Mouse (Mus musculus): ENCODE data around the gene Trub1. TPM values are rescaled to one million over a fixed set of nuclear protein-coding genes. Genes with fewer than 3 reads are reported as not detected.
A peak's percentile ranks its signal among the peaks of the same experiment; 100 is the strongest.

The Trub1 gene
- 1 to 10 TPM; 2.1 to 6.7 (median 5.4) TPM for total RNA-seq (2022)

DNA sequence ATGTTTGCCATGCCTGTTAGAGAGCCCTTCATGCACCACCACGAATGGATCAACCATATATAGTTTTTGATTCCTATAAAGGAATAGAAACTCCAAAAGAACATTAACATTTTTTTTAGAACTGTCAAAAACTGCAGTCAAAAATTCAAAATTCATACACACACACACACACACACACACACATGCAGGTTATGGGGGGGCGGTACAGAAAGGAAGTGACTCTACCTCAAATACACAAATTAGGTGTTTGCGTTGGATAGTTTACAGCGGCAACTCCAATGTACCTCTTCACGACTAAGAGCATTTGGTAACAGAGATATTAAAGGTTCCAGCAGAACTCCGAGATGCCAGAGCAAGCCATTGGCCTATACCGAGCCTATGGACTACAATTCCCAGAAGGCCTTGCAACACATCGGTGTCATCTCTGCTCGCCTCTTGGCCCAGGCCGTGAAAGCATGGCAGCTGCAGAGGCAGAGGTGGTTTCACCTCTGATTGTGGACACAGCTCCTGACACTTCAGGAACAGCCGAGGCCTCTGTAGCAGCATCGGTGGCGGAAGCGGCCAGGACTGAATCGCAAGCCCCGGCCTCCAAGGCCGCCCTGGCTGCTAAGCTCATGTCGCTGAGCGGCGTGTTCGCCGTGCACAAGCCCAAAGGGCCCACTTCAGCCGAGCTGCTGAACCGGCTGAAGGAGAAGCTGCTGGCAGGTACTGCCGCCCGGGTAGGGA, at the start of gene Trub1:
TSS of gene Trub1 (plus strand) at position 421 of the 726 bp plus-strand sequence.
- peak; percentile 85 for DNase-seq (ENCODE audit: low spot score)

DNA sequence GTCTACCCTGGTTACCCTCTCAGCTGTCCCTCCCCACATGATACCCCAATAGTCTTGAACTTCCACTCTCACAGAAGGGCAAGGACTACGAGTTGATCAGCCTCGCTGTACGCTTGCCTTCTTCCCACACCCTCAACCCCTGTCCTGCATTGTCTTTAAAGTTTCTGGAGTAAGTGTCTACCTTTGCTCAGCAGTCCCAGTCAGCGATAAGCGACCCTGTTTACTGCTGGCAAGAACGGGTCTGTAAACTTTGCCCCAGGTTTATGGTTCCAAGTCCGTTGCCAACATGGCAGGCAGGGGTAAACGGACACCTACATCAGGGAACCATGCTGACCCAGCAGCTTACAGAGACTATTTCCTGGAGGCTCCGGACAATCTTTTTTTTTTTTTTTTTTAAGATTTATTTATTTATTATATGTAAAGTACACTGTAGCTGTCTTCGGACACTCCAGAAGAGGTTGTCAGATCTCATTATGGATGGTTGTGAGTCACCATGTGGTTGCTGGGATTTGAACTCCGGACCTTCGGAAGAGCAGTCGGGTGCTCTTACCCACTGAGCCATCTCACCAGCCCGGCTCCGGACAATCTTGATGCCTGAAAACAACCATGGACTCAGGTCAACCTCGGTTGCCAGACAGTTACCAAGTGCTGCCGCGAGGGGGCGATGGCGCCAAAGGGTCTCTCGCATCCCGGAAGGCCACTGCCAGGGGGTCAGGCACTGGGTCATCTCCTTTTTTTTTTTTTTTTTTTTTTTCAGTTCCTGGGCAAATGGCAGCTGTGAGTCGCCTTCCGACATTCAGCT, 48.8 kb upstream of the Trub1 start:
- peak; percentile 80 for DNase-seq (ENCODE audit: low spot score)

DNA sequence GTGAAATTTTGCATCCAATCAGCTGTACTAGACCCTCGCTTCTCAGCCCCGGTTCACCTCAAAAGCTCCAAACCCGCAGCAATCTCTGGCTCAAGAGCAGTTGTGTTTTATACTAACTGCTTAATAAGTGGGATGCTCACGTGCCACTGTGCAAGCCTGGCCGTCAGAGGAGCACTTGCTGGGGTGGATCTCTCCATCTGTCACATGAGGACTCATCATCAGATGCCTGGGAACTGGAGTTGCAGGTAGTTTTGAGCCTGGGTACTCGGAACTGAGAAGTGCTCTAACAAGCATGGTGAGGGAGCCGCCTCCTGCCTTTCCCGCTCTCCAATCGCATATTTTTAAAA, 48.2 kb upstream of the Trub1 start:
- no peak for DNase-seq (ENCODE audit: low spot score)

DNA sequence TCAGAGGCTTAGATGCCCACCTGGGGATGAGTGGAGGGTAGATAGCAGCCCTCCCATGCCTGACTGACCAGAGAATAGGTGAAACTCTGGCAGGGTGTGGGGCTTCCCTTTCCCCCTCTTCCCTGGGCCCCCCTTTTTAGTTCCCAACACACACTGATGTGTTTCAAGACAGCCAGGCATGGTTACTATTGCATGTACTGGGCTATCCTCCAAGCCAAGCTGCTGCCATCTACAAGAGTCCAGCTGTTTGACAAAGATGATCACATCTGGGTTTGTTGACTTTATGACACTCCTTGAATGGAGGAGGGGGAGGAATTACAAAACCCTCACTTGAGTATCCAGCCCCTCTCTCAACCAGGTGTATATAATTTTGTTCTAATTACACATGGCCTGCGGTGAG, 44.8 kb upstream of the Trub1 start:
- no peak for DNase-seq (ENCODE audit: low spot score)

DNA sequence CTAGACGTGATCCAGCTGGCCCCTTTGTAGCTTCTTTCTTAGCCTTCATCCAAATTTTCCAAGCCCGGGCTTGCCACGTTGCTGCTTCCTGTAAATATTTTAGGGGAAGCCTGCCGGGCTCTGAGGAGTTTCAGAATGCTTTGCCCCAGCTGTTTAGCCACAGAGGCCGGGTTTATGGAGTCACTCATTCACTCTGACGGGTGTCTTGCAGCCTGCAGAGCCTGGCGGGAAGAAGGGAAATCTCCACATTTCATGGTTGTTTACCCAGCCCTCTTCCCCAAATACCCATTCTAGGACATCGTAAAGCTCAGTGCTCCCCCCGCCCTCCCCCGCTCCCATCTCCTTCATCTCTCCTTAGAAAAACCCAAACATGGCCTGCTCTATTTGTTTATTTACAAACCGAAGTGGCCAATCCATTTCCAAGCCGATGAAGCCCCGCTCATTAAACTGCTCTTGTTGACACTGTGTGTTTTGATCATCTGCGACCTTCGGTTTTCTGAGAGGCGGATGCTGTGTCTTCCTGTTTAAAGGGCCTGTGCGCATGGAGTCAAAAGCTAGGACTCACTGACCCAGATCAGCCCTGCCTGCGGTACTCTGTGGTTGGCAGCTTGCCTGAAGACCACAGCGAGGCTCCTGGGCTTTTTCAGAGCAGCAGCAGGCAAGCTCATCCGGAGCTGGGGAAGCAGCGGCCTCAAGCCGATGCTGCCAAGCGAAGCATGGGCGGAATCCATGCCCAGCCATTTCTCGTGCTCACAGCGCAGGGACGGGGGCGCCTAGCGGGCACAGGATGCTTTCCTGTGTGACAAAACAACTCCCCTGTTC, 41.1 kb upstream of the Trub1 start:
- peak; percentile 72 for DNase-seq (ENCODE audit: low spot score)

DNA sequence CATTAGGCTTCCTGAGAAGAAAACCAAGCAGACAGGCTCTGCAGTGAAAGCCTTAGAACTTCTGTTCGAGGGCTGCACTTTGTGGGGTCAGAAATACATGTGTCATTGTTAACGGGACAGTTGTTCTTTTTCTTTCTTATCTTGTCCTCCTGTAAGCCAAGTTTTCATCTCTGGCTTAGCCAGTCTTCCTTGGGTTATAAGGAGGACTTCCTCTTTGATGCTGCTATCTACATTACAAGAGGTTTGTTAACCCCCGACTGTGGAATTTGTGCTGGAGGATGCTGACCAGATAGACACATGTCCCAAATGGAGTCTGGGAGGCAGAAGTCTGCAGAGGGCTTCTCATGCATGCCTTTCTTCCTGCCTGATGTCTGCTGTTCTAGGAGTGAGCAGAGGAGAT, 39.5 kb upstream of the Trub1 start:
- no peak for DNase-seq (ENCODE audit: low spot score)

DNA sequence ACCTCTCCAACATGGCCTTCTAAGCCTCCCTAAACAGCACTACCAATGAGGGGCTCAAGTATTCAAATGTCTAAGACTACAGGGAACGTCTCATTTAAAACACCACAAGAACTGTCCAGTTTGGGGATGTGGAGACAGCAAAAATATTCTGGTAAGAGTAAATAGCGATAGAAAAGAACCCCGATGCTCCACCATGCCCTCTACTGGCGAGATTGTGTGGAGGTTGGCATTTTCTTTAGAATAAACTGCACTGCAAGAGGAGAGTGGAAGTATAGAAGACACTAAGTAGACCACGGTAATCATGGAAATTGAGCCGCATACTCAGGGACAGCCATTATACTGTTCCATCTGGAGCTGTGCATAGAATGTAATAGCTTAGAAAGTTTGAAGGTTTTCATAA, 38.8 kb upstream of the Trub1 start:
- no peak for DNase-seq (ENCODE audit: low spot score)

DNA sequence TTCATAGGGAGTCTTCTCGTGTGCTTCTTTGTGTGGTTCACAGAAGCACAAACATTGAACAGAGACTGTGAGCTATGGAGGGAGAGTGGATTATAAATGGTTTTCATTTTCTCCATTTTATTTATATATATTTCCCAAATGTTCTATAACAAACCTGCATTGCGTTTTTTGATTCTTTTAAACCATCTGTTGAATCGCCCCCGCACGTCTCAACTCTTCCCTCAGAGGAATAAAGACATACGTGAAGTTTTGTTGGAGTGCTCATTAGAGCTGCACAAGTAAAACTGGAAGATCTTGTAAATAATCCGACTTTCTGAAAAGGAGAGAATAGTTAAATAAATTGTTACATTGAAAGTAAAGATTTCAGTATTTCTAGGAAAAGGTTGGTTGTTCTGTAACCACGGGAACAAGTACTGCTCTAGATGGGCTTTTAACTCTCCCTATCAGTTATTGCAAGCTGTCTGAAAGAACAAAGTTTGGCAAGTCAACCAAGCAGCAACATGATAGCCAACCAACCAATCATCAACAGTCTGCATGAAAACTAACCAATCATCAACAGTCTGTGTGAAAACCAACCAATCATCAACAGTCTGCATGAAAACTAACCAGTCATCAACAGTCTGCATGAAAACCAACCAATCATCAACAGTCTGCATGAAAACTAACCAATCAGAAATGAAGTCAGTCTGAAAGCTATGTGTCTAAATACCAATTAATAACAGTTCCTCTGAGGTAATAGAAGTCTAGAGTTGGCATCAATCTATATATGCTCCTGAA, 37.5 kb upstream of the Trub1 start:
- DNase-seq (ENCODE audit: low spot score), result no peak

DNA sequence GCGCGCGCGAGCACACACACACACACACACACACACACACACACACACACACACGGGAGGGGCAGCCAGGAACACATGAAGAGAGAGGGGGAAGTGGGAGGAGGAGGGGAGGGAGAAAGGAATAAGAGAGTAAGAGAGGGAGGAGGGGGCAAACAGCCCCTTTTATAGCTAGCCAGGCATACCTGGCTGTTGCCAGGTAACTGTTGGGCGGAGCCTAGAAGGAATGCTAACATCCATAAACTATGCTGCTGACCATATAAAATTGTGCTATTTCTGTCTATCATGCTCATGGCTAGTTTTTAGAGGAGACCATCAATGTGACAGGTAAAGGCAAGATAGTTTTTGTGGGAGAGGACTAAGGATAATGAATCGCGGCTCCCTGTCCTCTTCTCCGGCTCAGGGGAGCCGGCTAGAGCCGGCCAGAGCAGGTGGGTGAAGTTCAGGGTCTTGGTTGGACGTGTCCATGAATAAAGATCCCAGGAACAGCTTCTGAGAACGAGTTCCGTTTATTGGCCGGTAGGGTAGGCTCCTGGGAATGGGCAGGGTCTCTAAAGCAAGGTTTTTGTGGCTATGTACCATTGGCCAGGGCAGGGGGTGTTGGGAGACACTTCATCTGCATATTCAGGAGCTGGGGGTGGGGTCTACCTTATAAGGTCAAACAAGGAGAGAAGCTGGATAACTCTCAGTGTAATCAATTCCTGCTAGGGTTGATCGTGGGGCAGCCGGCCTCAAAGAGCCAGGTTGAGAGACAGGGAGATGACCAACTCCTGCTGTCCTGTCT, 34.7 kb upstream of the Trub1 start:
- no peak for DNase-seq (ENCODE audit: low spot score)

DNA sequence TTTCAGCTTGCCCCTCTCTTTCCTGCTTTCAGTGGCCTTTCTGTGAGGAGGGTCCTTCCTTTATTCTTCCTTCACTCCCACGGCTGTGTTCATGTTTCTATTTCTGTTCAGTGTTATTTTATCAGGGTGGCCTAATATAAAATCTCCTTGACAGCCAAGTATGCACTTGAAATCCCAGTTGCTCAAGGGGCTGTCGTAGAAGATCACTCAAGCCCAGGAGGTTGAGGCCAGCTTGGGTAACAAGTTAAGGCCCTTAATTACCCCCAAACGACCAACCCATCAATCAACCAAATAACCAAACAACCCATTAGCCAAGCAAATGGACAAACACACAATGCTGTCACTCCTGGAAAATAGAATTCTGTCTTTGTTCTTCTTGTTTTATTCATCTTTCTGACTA, 29.3 kb upstream of the Trub1 start:
- no peak for DNase-seq (ENCODE audit: low spot score)

DNA sequence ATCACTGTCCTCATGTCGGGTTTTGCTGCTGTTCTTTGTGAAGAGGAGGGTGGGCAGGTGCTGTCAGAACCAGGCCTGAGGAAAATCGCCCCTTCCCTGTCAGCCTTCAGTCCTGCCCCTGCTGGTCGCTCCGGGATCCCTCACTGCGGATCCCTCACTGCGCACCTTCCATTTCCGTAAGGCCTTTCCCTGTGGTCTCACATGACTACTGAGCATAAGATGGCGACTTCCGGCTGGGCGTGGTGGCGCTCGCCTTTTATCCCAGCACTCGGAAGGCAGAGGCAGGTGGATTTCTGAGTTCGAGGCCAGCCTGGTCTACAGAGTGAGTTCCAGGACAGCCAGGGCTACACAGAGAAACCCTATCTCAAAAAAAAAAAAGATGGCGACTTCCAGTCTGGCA, 27.4 kb upstream of the Trub1 start:
- no peak for DNase-seq (ENCODE audit: low spot score)

DNA sequence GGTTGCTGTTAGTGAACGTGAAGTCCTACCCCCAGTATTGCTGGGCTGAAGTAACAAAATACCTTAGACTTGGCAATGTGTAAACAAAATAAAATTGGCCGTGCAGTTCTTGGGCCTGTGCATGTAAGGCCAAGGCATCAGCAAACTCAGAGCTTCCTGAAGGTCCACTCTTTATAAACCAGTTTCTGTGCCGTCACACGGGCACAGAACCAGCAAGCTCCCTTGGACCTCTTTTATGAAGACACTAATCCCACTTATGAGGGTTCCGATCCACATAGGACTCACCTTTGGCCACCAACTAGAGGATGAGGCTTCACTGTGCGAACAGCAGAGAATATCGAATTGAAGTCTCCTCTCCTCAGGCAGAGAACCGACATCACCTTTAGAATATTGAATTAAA, 25.9 kb upstream of the Trub1 start:
- no peak for DNase-seq (ENCODE audit: low spot score)

DNA sequence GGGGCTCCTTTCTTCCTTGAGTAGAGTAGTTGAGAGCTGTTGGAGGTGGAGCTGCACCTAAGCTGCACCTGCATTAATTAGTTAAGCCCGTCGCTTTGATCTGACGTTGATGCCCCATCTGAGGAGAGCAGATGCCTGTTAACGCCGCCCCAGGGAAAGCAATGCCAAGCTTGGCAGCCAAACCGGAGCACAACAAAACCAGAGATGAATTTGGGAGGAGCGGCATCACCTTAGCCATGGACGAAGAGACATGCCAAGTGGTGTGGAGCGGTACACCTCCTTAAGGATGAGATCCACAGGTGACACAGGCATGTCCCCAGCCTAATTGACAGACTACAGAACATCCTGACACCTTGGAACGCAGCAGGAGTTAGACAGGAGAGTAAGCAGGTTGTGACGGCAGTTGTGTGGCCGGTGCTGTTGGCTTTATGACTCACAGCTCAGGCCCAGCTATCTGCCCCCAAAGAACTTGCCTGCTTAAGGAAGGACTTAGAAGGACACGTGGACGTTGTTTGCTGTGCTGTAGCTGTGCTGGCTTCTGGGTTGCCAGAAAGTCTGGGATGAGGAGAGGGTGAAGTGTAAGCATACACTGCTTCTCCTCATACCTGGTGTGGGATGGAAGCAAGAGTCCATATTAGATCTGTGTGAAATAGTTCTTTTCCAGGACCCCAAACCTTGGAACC, 24.8 kb upstream of the Trub1 start:
- DNase-seq (ENCODE audit: low spot score), result no peak

DNA sequence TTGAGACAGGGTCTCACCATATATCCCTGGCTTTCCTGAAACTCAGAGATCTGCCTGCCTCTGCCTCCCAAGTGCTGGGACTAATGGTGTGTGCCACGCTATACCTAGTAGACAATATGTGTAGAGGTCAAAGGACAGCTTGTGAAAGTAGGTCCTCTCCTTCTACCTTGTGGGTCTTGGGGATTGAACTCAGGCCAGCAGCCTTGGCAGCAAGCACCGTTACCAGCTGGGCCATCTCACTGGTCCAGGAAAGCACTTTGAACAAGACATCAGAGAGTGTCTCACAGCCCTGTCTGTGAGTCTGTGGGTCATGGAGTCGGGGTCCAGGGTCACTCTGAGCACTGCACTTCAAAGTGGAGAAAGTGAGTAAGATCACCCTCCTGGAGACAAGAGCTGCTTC, 24.1 kb upstream of the Trub1 start:
- DNase-seq (ENCODE audit: low spot score), result no peak

DNA sequence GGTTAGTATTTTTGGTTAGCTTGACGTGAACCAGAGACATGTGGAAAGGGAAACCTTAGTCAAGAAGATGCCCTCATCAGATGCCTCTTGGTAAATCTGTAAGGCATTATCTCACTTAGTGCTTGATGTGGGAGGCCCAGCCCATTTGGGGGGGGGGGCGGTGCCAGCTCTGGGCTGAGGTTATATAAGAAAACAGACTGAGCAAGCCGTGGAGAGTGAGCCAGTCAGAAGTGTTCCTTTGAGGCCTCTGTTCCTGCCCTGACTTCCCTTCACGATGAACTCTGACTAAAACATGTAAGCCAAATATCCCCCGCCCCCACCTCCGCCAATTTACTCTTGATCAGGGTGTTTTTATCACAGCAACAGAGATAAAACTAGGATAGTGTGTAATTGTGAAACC, 22.8 kb upstream of the Trub1 start:
- no peak for DNase-seq (ENCODE audit: low spot score)

DNA sequence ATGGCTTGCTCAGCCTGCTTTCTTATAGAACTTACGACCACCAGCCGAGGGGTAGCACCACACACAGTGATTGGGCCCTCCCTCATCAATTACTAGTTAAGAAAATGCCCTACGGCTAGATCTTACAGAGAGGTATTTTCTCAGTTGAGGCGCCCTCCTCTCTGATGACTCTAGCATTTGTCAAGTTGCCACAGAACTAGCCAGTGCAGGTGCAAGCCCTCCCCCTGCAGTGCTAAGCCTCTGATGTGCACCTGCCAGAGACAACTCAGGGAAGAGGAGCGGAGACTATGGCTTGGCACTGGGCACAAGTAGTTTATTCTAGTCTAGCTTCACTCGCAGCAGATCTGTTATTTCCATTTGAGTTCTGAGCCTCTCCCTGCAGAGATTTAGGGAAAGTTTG, 21.2 kb upstream of the Trub1 start:
- no peak for DNase-seq (ENCODE audit: low spot score)

DNA sequence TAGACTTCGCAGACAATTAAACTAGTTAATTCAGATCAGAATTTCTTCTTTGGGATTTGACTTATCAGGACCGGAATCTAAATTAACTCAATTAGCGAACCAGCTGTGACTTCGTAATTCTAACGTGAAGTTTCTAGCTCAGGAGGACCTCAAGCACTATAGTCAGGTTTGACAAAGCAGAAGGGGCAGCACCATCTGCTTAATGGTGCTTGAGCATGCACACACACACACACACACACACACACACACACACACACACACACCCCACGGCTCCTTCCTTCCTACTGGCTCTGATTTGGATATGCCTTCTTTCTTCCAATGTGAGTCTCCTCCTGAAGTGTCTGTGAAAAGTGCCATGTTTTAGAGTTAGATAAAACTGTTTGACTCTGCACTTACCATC, 18.7 kb upstream of the Trub1 start:
- DNase-seq (ENCODE audit: low spot score), result no peak

DNA sequence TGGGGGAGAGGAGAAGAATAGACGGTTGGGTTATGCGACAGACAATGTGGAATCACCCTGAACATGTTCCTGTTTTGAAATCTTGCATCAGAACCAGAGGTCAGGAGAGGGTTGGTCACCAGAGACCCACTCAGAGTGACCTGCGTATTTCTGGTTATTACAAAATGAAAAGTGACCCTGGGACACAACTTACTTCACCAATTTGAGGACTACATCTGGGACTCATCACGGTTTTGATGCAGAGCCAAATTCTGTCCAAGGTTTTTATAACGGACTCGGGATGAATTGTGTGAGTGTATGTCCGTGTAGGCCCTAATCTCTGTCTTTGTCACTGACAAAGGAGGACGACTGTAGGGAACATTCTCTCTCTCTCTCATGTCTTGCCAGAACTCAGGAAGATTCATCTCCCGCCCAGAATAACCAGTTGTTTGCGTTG, 16.1 kb upstream of the Trub1 start:
- peak; percentile 18 for DNase-seq (ENCODE audit: low spot score)

DNA sequence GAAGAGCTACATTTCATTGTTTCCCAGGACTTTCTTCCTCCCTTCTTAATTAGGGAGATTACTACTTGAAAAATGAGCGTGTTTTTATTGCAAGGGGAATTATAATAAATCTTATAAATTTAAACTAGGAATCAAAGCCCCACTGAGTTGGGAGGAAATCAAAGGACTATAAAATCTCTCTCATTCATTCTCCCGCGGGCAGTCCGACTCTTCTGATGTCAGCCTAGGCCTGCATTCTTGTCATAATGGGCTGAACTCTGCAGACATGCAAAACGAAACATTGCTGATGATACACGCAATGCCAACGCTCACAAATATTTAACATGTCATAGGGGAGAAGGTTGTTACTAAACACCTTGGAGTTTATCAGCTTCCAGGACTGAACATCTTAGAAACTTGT, 15.7 kb upstream of the Trub1 start:
- DNase-seq (ENCODE audit: low spot score), result no peak

DNA sequence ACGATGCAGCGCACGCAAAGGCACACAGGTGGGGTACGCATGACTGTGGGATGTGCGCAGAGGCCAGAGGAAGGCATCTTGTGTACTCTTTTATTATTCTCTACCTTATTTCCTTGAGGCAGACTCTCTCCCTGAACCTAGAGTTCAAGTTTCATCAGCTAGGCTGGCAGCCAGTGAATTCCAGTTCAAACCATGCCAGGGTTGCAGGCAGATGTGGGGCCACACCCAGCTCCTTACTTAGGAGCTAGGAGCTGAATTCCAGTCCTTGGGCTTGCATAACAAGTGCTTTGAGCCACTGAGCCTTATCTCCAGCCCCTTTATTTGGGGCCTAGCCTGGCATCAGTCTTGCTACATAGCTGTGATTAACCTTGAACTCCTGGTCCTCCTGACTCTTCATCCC, 13.4 kb upstream of the Trub1 start:
- no peak for DNase-seq (ENCODE audit: low spot score)
